Mouse (Mus musculus): ENCODE data around the gene Slc25a21.

Gene Slc25a21

GRCm38 (mm10) chr12:56773941-56774340, 423.3 kb downstream of the Slc25a21 start:
- DNase-seq (ENCODE audit: low spot score in 2 of 2), result no peak

- no peak for DNase-seq (ENCODE audit: low spot score in 2 of 2)
Measured at GRCm38 (mm10) chr12:56769421-56769820, 427.9 kb downstream of the Slc25a21 start.

GRCm38 (mm10) chr12:56767474-56767873, 429.8 kb downstream of the Slc25a21 start:
- no peak for DNase-seq (ENCODE audit: low spot score in 2 of 2)

GRCm38 (mm10) chr12:56737104-56737503, 460.2 kb downstream of the Slc25a21 start:
- DNase-seq (ENCODE audit: low spot score in 2 of 2), result no peak

- DNase-seq (ENCODE audit: low spot score in 2 of 2), result no peak
Measured at GRCm38 (mm10) chr12:56727631-56728030, 469.6 kb downstream of the Slc25a21 start.

GRCm38 (mm10) chr12:56718707-56719051, 478.6 kb downstream of the Slc25a21 start:
- no peak for DNase-seq (ENCODE audit: low spot score in 2 of 2)

- no peak for DNase-seq (ENCODE audit: low spot score in 2 of 2)
Measured at GRCm38 (mm10) chr12:56717971-56718706, 479.1 kb downstream of the Slc25a21 start.

GRCm38 (mm10) chr12:56701004-56701403, 496.3 kb downstream of the Slc25a21 start:
- DNase-seq (ENCODE audit: low spot score in 2 of 2), result no peak

- no peak for DNase-seq (ENCODE audit: low spot score in 2 of 2)
Measured at GRCm38 (mm10) chr12:56699915-56700900, 497.1 kb downstream of the Slc25a21 start.

GRCm38 (mm10) chr12:56699351-56699750, 497.9 kb downstream of the Slc25a21 start:
- no peak for DNase-seq (ENCODE audit: low spot score in 2 of 2)

- DNase-seq (ENCODE audit: low spot score in 2 of 2), result no peak
Measured at GRCm38 (mm10) chr12:56698191-56698980, 498.9 kb downstream of the Slc25a21 start.

- DNase-seq (ENCODE audit: low spot score in 2 of 2), result no peak
Measured at GRCm38 (mm10) chr12:56697785-56698184, 499.5 kb downstream of the Slc25a21 start.

- DNase-seq (ENCODE audit: low spot score in 2 of 2), result no peak
Measured at GRCm38 (mm10) chr12:56697011-56697740, 500.1 kb downstream of the Slc25a21 start.

GRCm38 (mm10) chr12:56696174-56697010, 500.9 kb downstream of the Slc25a21 start:
- DNase-seq (ENCODE audit: low spot score in 2 of 2), result no peak

- DNase-seq (ENCODE audit: low spot score in 2 of 2), result peak; percentile 66 to 76
Measured at GRCm38 (mm10) chr12:56695358-56696173, 501.7 kb downstream of the Slc25a21 start.

- no peak for DNase-seq (ENCODE audit: low spot score in 2 of 2)
Measured at GRCm38 (mm10) chr12:56694936-56695335, 502.3 kb downstream of the Slc25a21 start.

GRCm38 (mm10) chr12:56694361-56694760, 502.9 kb downstream of the Slc25a21 start:
- DNase-seq (ENCODE audit: low spot score in 2 of 2), result no peak

GRCm38 (mm10) chr12:56693411-56694098, 503.7 kb downstream of the Slc25a21 start:
- no peak for DNase-seq (ENCODE audit: low spot score in 2 of 2)

GRCm38 (mm10) chr12:56692536-56692935, 504.7 kb downstream of the Slc25a21 start:
- DNase-seq (ENCODE audit: low spot score in 2 of 2), result no peak
